Mouse (Mus musculus) naive thymus-derived CD4-positive, alpha-beta T cell, adult 2 months (primary cell): Measurements from ENCODE around the gene Triobp.

Experiments used
- DNase-seq: peaks from one replicate; pipeline ENCODE4 v3.0.0-alpha.2; 2011; ENCODE audit warnings: low read depth

Triobp gene

GRCm38 (mm10) chr15:79001559-79001958, 54.0 kb downstream of the Triobp start:
- DNase-seq = no peak

GRCm38 (mm10) chr15:79002036-79002435, 54.5 kb downstream of the Triobp start:
- DNase-seq = no peak

DNA sequence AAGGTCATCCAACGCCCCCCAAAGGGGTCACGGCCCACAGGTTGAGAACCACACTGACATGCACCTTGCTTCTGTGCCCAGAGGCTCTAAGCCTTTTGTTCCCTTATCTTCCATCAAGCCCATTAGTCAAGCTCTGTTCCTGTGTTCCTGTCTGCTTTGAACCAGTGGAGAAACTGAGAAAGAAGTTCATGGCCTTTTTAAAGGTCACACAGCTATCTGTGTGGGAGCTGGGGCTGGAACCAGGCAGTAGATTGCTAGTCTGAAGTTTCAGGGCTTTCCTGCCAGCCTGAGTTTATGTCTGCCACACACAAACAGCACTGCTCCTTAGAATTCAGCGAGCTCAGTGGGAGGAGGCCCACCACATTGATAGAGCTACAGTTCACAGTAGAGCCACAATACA, 55.6 kb downstream of the Triobp start:
- DNase-seq = no peak

GRCm38 (mm10) chr15:79005581-79005980, 58.1 kb downstream of the Triobp start:
- no peak for DNase-seq

- peak; percentile 27 for DNase-seq
These were observed 59.1 kb downstream of the Triobp start for GRCm38 (mm10) chr15:79006638-79007037.

- DNase-seq = no peak
These were observed 59.5 kb downstream of the Triobp start for GRCm38 (mm10) chr15:79007059-79007458.

- DNase-seq = peak; percentile 21
These were observed 60.3 kb downstream of the Triobp start for GRCm38 (mm10) chr15:79007836-79008235.

DNA sequence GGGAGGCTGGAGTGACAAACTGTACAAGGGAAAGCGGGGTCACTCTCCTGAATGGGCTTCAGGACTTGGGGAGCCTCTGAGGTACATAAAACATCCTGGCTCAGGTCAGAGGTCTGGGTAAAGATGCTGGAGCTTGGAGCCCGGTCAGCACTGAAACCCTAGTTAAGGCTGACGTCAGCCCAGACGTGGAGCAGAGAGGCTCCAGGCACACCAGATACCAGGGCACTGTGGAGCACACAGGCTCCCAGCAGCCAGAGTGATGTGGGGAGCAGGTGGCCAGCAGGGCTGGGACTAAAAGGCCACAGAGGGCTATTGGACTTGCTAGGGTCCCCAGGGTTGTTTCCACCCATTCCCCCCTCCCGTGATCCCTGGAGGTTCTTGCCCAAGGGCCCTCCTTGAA, 62.2 kb downstream of the Triobp start:
- DNase-seq = no peak

- DNase-seq = no peak
These were observed 64.0 kb downstream of the Triobp start for GRCm38 (mm10) chr15:79011550-79011949.

GRCm38 (mm10) chr15:79013382-79013781, 65.9 kb downstream of the Triobp start:
- DNase-seq = no peak

- no peak for DNase-seq
These were observed 70.7 kb downstream of the Triobp start for GRCm38 (mm10) chr15:79018191-79018590.

GRCm38 (mm10) chr15:79018886-79019285, 71.4 kb downstream of the Triobp start:
- DNase-seq = no peak

DNA sequence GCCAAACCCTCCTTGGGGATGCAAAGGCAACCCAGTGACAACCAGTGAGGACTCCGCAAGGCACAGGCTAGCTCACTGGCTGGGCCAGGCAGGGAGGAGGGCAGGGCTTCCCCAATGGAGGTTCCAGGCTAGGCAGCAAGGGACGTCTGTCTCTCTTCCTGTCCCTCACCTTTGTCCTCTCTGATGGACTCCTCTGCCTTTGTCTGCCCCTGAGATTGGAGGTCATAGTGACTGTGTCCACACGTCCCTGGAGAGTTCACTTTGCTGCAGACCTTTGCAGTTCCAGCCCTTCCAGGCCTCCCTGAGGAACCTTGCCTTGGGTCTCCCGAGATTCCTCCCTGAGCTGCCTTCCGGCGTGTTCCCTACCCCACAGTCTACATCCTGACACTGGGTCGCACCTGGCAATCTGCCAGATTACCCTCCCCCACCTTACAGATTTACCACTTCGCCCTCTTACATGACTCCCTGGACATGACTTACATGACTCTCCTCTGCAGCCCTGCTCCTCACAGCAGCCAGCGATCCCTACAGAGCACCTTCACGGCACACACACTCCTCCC, 75.2 kb downstream of the Triobp start:
- no peak for DNase-seq

GRCm38 (mm10) chr15:79023366-79023765, 75.8 kb downstream of the Triobp start:
- DNase-seq = no peak

DNA sequence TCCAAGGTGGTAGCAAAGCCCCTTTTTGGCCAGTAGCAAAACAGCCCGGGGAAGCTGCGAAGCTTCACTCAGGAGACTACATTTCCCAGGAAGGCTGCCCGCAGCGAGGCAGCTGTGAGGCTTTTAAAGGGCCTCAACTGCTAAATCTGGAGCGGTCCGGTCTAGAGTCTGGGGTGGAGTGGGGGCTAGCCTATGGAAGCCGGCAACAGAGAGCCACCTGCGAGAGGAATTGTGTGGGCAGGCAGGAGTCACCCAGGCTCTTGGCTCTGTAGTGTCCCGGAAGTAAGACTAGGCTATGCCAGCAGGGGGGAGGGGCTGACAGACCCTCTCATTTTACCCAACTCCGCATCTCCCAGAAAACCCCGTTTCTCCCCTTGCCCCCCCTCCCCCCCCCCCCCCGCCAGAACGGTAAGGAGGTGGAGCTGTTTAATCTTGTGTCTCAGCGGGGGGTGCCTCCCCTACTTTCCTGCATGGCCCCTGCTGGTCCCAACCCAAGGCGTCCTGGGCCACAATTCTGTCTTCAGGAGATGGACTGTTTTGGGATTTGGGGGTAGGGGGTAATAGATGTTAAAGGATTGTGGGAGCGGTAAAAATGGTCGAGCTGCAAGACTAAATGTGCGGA, 78.3 kb downstream of the Triobp start:
- no peak for DNase-seq

- DNase-seq = peak; percentile 15
These were observed 79.2 kb downstream of the Triobp start for GRCm38 (mm10) chr15:79026511-79027290.

DNA sequence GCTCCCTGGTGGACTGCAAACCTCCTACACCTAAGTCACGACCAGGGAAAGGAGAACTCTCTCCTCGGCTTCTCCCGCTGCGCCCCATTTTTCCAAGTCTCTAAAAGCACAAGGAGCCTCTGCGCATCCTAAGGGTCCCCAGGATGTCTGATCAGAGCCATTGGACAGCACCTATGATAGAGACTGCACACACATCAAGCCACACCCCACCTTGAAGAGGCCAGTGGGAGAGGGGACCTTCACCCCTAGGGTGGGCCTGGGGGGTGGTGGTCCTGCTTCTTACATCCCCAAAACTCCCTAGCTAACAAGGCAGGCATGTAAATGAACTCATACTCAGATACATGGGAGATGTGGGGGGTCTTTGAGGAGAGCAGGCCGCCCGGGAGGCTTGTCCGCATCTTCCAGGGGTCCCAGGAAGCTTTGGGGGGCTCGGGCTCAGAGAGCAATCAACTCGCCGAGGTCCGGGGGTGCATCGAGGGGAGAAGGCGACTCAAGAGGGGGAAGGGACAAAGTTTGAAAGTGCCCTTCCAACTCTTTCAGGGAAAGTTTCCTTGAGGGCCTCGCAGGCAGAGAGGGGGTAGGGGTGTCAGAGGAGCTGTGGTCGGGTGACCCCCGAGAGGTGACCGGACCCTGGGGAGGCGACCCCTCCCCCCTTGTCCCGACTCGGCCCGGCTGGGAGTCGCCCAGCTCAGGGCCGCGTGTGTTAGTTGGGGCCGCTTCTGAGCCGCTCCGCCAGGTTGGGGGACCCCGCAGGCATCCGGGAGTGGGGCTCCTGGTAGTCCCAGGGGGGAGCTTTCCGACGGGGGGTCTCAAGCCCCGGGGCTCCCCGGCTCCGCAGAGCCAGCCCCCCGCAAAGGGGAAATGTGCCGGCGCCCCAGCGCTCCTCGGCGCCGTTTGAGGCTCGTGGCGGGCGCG, 80.0 kb downstream of the Triobp start:
- DNase-seq = peak; percentile 41

- peak; percentile 88 for DNase-seq
These were observed 80.8 kb downstream of the Triobp start, which contains the start of gene H1f0 for GRCm38 (mm10) chr15:79028237-79028738. H1f0 (plus strand) TSS chr15:79028450.

GRCm38 (mm10) chr15:79028823-79029484, 81.4 kb downstream of the Triobp start:
- DNase-seq = peak; percentile 44

GRCm38 (mm10) chr15:79029519-79030241, 82.2 kb downstream of the Triobp start:
- peak; percentile 66 for DNase-seq
